Mouse (Mus musculus) thymus, postnatal 4 days (tissue): ENCODE results near the gene Zfp979.
"Not testable (repeated sequence)": the region's sequence is repeated elsewhere in the genome, so short reads cannot be mapped to it uniquely, and the experiment has no call there.

Source experiments
- DNase-seq: peaks from one replicate; pipeline ENCODE4 v3.0.0; 2021

Zfp979 gene

DNA sequence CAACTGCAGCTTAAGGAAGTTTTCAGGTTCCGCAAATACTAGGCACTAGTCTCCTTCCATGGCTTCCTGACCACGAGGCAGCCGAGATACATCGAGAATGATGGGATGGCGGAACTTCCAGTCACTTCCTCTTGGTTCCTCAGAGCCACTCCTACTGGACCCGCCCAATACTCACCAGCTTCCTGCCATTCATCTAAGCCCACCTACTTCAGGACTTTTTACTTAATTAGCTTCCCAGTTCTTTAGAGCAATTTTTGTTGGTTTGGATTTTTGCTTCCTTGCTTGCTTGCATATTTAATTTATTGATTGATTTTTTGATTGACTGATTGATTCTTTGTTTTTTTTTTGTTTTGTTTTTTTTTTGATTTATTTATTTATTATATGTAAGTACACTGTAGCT is at the start of gene Zfp979:
TSS of gene Zfp979 (minus strand) at position 101 of the 400 bp plus-strand sequence.
- not testable (repeated sequence) for DNase-seq

GRCm38 (mm10) chr4:147655245-147655644 is 12.9 kb upstream of the Zfp979 start:
- DNase-seq, result not testable (repeated sequence)

DNA sequence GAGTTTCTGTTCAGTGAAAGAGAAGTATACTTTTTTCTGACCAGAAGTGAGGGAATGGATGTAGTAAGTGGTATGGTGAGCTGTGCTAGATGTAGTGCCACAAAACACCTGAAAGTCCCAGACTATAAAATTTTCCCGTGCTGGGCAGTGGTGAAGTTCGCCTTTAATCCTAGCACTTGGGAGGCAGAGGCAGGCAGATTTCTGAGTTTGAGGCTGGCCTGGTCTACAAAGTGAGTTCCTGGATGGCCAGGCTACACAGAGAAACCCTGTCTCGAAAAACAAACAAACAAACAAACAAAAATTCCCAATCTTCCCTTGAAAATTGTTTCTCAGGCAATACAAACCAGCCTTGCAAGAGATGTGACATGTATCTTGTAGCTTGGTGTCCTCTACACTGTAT is 5.1 kb upstream of the Zfp979 start:
- DNase-seq, result not testable (repeated sequence)

DNA sequence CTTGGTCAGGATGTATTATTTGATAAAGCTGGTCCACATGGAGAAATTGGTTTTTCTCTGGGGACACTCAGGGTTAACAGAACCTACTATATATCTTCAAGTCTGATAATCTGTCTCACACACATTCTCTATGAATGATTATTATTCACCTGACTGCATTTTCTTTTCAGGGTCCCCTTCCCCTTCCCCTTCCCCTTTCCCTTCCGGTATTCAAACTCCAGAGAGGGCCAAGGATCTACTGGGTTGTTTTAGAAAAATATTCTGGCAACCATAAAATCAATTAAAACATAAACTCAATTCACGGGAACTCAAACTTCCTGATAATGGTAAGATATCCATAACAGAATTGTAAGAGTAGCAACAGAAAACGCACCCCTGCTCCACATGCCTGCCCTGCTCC is 381 bp downstream of the Zfp979 start:
- DNase-seq, result not testable (repeated sequence)

GRCm38 (mm10) chr4:147633818-147634262 is 8.5 kb downstream of the Zfp979 start:
- DNase-seq, result not testable (repeated sequence)

DNA sequence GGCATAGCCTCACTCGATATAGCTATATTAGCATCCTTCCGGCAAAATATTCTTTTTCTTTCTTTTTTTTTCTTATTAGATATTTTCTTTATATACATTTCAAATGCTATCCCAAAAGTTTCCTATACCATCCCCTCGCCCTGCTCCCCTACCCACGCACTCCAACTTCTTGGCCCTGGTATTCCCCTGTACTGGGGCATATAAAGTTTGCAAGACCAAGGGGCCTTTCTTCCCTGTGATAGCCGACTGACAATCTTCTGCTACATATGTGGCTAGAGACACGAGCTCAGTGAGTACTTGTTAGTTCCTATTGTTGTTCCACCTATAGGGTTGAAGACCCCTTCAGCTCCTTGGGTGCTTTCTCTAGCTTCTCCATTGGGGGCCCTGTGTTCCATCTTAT is 35.8 kb downstream of the Zfp979 start:
- not testable (repeated sequence) for DNase-seq

DNA sequence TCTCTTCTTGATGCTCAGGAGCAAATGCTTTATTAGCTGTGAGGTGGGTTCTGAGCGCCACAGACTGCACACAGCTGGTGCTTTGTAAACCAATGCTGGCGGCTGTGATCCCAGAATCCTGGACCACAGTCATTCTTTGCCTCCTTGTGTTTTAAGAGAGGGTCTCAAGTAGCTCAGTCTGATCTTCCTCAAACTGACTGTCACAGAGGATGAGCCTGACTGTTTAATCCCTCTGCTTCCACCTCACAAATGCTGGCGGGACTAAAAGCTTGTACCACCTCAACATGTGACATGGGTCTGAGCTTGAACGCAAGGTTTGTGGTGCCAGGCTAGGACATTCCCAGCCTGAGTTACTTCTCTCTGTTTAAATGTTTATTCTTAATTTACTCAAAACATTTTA is 36.8 kb downstream of the Zfp979 start:
- no peak for DNase-seq

DNA sequence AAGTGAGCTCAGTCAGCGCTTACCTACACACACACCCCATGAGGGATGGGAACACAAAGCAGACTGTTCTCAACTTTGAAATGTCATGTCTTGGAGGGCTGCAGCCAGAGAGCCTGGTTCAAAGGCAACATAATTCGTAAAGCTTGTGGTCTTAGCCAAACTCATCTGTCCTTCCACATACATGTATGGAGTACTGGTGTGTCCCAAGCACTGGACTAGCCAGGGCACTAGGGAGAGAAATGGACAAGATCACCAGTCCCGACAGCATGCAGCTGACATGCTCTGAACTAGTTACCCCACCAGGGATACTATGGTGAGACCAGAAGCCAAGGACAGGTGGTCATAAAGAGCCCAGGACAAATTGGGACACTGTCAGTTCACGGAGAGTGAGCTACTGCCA is 38.5 kb downstream of the Zfp979 start:
- DNase-seq, result no peak

GRCm38 (mm10) chr4:147601881-147602280 is 40.4 kb downstream of the Zfp979 start:
- no peak for DNase-seq

- no peak for DNase-seq
These were observed 43.5 kb downstream of the Zfp979 start for GRCm38 (mm10) chr4:147598831-147599230.

- no peak for DNase-seq
These were observed 44.6 kb downstream of the Zfp979 start for GRCm38 (mm10) chr4:147597685-147598084.

GRCm38 (mm10) chr4:147594630-147595029 is 47.7 kb downstream of the Zfp979 start:
- not testable (repeated sequence) for DNase-seq

- no peak for DNase-seq
These were observed 55.5 kb downstream of the Zfp979 start for GRCm38 (mm10) chr4:147586511-147587473.

DNA sequence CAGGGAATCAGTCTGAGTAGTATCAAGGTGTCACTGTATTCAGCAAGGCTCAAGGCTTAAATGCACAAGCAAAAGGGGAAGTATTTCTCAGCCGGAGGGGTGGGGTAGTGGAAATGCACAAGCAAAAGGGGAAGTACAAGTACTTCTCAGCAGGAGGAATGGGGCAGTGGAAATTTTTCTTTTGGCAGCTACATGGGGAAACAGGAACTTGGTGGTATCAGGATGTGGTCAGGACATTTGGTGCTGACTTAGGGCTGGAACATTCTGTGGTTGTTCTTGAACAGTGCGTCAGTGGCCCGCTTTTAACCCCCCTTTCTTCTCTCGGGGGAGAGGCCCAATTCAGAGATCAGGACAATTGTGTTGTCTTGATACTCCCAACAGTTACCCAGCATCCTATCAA is 62.9 kb downstream of the Zfp979 start:
- not testable (repeated sequence) for DNase-seq

GRCm38 (mm10) chr4:147571156-147571555 is 71.2 kb downstream of the Zfp979 start:
- DNase-seq, result not testable (repeated sequence)

GRCm38 (mm10) chr4:147565426-147566220 is 76.7 kb downstream of the Zfp979 start:
- DNase-seq, result no peak
